Mouse (Mus musculus): ENCODE results near the gene Luzp1. TPM values are rescaled to one million over a fixed set of nuclear protein-coding genes. Genes with fewer than 3 reads are reported as not detected.
A peak's percentile ranks its signal among the peaks of the same experiment; 100 is the strongest.

Luzp1 gene
- polyA plus RNA-seq, 1 experiment from 2014 or later: 52.0 TPM

DNA sequence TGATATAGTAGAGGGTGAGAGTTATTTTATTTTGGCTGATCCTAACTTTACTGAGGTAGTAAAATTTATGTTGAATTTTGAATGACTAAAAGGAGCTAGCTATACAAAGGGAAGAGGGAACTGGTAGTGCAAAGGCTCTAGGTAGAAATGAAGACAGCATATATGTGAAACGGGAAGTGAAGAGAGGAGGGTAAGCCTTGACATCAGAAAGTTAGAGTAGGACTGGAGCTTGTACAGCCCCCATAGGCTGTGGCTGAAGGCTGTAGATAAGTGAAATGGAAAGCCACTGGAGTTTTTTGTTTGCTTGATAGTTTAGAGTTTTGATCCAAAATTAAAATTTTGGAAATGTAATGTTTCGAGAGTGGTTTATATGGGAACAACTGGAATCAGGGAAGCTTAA is 49.0 kb downstream of the Luzp1 start:
- Histone ChIP-seq H3K27me3 (replicated peaks) (no peaks in the 10 kb centered on the region), H3K36me3 (replicated peaks) (no peaks in the 10 kb centered on the region), H3K9ac (no peak overlapping the region), H3K4me2 (no peak overlapping the region), H3K4me3 (no peak overlapping the region), H3K4me1 (no peaks in the 10 kb centered on the region), H3K27ac (no peak overlapping the region), H3K9me3 (no peaks in the 10 kb centered on the region)
- 93% methylated on average over 2 of the region's 2 CpGs for WGBS
- no peak for ATAC-seq (replicated peaks)

DNA sequence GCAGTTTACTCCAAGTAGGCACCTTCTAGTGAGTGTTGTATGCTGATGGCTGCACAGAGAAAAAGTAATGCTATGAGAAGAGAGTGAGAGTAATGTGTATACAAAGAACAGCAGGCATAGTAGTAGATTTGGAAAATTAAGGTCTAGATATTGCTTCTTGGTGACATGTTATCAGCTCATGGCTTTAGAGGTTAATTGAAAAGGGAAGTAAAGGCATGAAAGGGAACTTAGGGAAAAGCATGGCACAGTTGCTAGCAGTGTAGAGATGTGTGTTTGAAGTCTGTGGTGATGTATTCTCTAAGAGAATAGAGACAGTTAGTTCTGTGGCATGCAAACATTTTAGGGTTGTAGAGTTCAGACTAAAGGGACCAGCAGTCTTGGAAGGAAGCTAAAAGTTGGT is 50.3 kb downstream of the Luzp1 start:
- Histone ChIP-seq H3K4me1 (no peaks in the 10 kb centered on the region), H3K4me2 (no peak overlapping the region), H3K27ac (no peak overlapping the region), H3K9me3 (no peaks in the 10 kb centered on the region), H3K4me3 (no peak overlapping the region), H3K36me3 (replicated peaks) (no peaks in the 10 kb centered on the region), H3K27me3 (replicated peaks) (no peaks in the 10 kb centered on the region), H3K9ac (no peak overlapping the region)
- no peak for ATAC-seq (replicated peaks)

DNA sequence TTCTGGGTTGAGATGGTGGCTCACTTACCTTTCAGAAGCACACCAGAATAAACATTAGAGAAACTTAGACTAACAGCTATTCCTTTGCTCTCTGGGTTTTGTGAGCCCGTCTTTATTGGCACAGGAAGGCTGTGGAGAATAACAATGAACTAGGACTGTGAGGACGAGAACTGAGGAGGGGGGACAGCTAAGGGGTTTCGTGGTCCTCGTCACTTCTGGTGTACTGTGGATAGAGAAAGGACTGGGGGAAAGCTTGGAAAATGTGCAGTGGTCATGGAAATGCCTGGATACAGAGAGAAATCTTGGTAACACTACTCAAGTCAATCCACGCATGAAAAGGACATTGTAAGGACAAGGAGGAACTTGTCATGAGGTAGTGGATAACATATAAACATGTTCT is 52.3 kb downstream of the Luzp1 start:
- Histone ChIP-seq H3K27me3 (replicated peaks) (no peaks in the 10 kb centered on the region), H3K4me3 (no peak overlapping the region), H3K4me1 (no peaks in the 10 kb centered on the region), H3K9me3 (no peaks in the 10 kb centered on the region), H3K4me2 (no peak overlapping the region), H3K36me3 (replicated peaks) (no peaks in the 10 kb centered on the region), H3K9ac (no peak overlapping the region), H3K27ac (no peak overlapping the region)
- no peak for ATAC-seq (replicated peaks)
- 65% methylated on average over 5 of the region's 5 CpGs for WGBS

DNA sequence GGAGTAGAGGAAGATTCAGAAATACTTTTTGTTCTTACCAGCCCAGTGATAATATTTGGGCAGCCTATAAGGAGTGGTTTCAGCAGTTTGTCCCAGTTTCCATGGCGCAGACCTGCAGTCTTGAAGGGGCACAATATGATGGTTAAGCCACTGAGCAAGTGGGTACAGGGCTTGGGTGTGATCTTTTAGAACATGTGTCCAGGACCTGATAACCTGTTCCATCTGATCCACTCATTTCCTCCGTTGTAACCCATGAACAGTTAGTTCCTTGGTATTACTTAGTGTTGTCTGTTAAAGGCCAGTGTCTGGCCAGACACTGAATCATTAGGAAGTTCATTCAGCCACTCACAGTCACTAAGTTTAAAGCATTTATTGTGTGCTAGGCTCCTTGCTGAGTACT is 54.7 kb downstream of the Luzp1 start:
- Histone ChIP-seq H3K27ac (no peak overlapping the region), H3K9me3 (no peaks in the 10 kb centered on the region), H3K4me3 (no peak overlapping the region), H3K27me3 (replicated peaks) (no peaks in the 10 kb centered on the region), H3K4me2 (no peak overlapping the region), H3K36me3 (replicated peaks) (no peaks in the 10 kb centered on the region; the same call in 1 of the 2 replicates), H3K9ac (no peak overlapping the region), H3K4me1 (no peaks in the 10 kb centered on the region)
- ATAC-seq (replicated peaks): no peak
- 91% methylated on average over 2 of the region's 2 CpGs for WGBS

DNA sequence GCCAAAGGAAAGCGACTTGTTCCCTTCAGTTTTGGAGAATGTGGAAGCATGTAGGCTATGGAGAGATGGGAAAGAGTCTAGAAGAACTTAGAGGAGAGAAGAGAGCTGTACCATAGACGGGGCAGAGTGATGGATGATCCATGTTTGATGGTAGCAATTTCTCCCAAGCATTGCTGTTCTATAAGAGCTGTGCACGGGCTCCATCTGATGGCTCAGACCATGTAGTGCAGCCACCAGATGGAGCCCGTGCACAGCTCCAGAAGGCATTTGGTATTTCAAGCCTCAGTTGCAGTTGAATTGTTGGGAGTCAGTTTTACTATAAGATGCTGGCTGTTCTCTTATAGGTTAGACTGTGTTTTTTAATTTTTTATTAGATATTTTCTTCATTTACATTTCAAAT is 56.9 kb downstream of the Luzp1 start:
- no peaks in the 10 kb centered on the region for H3K27me3 ChIP-seq (replicated peaks)
- no peaks in the 10 kb centered on the region; the same call in 1 of the 2 replicates for H3K36me3 ChIP-seq (replicated peaks)
- no peak for ATAC-seq (replicated peaks)
- H3K4me1 ChIP-seq: no peaks in the 10 kb centered on the region
- H3K9ac ChIP-seq: no peak overlapping the region
- no peak overlapping the region for H3K27ac ChIP-seq
- H3K9me3 ChIP-seq: no peaks in the 10 kb centered on the region
- H3K4me3 ChIP-seq: no peak overlapping the region
- 21% methylated on average over 4 of the region's 4 CpGs for WGBS
- no peak overlapping the region for H3K4me2 ChIP-seq

- H3K27me3 ChIP-seq (replicated peaks): no peaks in the 10 kb centered on the region
- no peak overlapping the region for H3K4me3 ChIP-seq
- no peaks in the 10 kb centered on the region for H3K9me3 ChIP-seq
- no peak overlapping the region for H3K4me2 ChIP-seq
- H3K9ac ChIP-seq: no peak overlapping the region
- H3K27ac ChIP-seq: no peak overlapping the region
- WGBS: 99% methylated on average over 3 of the region's 3 CpGs
- peaks cover 30% of the 10 kb centered on the region for H3K36me3 ChIP-seq (replicated peaks)
- ATAC-seq (replicated peaks): no peak
- H3K4me1 ChIP-seq: peaks cover 12% of the 10 kb centered on the region
These were observed 75.6 kb downstream of the Luzp1 start for GRCm38 (mm10) chr4:136545151-136545550.

GRCm38 (mm10) chr4:136546279-136547045 is 76.9 kb downstream of the Luzp1 start:
- 77% methylated on average over 3 of the region's 3 CpGs for WGBS
- H3K9me3 ChIP-seq: no peaks in the 10 kb centered on the region
- no peak overlapping the region for H3K4me3 ChIP-seq
- no peak for ATAC-seq (replicated peaks)
- peaks cover 12% of the 10 kb centered on the region for H3K4me1 ChIP-seq
- no peak overlapping the region for H3K4me2 ChIP-seq
- no peaks in the 10 kb centered on the region for H3K27me3 ChIP-seq (replicated peaks)
- H3K27ac ChIP-seq: 0 out of 2 replicates have a peak overlapping the region, but pooled peaks have one; percentile 7
- peaks cover 37% of the 10 kb centered on the region for H3K36me3 ChIP-seq (replicated peaks)
- no peak overlapping the region for H3K9ac ChIP-seq

DNA sequence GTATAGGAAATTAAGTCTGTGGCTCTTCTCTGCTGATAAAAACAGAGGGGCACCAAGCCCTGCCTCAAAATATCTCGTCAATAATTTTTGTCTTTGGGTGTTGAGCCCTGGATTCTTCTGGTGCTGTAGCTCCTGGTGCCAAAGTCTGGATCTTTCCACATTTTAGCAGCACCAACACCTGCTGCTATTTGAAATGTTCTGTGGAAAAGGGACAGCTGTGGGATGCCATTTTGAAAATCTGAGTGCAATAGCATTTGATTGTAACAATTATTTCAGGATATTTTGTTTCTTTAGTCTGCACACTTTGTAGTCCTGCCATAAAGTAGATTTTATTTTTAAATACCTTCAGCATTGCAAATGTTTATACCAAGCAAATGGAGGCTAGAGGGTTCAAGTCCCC is 78.2 kb downstream of the Luzp1 start:
- Histone ChIP-seq H3K27me3 (replicated peaks) (no peaks in the 10 kb centered on the region), H3K36me3 (replicated peaks) (peaks cover 39% of the 10 kb centered on the region), H3K9me3 (no peaks in the 10 kb centered on the region), H3K9ac (no peak overlapping the region), H3K27ac (peak overlapping the region; percentile 54; the same call in 1 of the 2 replicates), H3K4me2 (no peak overlapping the region), H3K4me1 (peaks cover 12% of the 10 kb centered on the region), H3K4me3 (no peak overlapping the region)
- WGBS: 83% methylated on average over 1 of the region's 1 CpGs
- ATAC-seq (replicated peaks): no peak

DNA sequence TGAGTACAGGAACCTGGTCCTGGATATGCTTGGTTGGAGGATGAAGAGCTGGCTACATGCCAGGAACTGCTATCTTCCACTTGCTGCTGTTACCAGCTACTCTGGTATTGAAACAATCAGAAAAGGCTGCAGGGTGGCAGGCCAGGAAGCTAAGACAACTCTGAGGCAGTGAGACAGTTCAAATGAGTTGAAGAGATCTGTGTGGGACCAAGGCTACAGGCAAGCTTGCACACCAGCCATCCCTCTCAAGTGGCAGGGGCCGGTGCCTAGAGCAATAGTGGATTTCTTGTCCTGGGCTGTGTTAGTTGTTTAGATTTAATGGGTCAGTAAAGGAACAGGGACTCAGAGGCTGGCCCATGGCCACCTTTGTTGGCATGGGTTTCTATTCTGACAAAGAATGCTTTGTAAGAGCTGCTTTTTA is 78.8 kb downstream of the Luzp1 start:
- Histone ChIP-seq H3K4me1 (peaks cover 12% of the 10 kb centered on the region), H3K4me3 (no peak overlapping the region), H3K36me3 (replicated peaks) (peaks cover 45% of the 10 kb centered on the region), H3K27ac (peak overlapping the region; percentile 54; the same call in 1 of the 2 replicates), H3K9me3 (no peaks in the 10 kb centered on the region), H3K27me3 (replicated peaks) (no peaks in the 10 kb centered on the region), H3K4me2 (no peak overlapping the region), H3K9ac (no peak overlapping the region)
- ATAC-seq (replicated peaks): no peak
- WGBS: 52% methylated on average over 1 of the region's 1 CpGs

DNA sequence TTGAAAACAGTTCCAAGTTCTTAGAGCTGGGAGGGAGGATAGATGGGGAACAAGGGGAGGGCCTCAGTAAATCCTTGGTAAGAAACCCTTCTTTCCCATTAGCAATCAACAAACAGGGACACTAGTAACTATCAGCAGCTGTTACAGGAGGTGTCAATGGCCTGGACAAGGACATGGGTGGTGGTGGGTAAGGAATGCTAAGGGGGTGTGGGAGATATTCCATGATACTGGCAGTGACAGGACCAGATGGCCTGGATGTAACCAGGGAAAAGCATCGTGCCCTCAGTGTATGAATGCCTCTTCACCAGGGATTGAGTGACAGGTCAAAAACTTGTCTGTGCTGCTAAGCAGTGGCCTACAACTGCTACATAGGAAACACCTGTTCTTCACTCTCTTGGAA is 83.5 kb downstream of the Luzp1 start:
- no peak for ATAC-seq (replicated peaks)
- Histone ChIP-seq H3K9ac (no peak overlapping the region), H3K27me3 (replicated peaks) (no peaks in the 10 kb centered on the region), H3K36me3 (replicated peaks) (peaks cover 56% of the 10 kb centered on the region), H3K4me2 (no peak overlapping the region), H3K27ac (no peak overlapping the region), H3K4me1 (peaks cover 9% of the 10 kb centered on the region), H3K4me3 (no peak overlapping the region), H3K9me3 (no peaks in the 10 kb centered on the region)
- 62% methylated on average over 1 of the region's 1 CpGs for WGBS

DNA sequence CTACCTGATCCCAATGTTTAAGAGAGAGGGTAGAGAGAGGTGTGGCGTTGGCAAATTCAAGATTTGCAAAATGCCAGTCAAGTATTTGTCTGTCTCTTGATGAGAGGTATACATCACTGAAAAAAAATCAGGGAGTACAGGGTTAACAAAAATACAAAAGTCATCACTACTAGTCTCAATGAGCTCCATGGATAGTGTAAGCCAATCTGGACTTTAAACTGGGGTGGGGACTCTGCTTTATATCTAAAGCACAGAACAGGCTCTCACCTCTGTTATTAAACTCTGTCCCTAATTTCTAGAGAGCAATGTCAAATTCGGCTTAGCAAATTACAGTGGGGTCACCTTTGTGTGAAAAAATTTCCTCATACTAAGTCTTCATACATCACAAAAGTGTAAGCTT is 88.1 kb downstream of the Luzp1 start:
- H3K36me3 ChIP-seq (replicated peaks): peaks cover 67% of the 10 kb centered on the region
- no peaks in the 10 kb centered on the region for H3K27me3 ChIP-seq (replicated peaks)
- 90% methylated on average over 2 of the region's 2 CpGs for WGBS
- H3K4me1 ChIP-seq: 0 out of 2 replicates have a peak, but pooled peaks cover under 1% of the 10 kb centered on the region
- H3K9ac ChIP-seq: no peak overlapping the region
- no peak for ATAC-seq (replicated peaks)
- no peaks in the 10 kb centered on the region for H3K9me3 ChIP-seq
- no peak overlapping the region for H3K4me3 ChIP-seq
- H3K4me2 ChIP-seq: no peak overlapping the region
- H3K27ac ChIP-seq: no peak overlapping the region

DNA sequence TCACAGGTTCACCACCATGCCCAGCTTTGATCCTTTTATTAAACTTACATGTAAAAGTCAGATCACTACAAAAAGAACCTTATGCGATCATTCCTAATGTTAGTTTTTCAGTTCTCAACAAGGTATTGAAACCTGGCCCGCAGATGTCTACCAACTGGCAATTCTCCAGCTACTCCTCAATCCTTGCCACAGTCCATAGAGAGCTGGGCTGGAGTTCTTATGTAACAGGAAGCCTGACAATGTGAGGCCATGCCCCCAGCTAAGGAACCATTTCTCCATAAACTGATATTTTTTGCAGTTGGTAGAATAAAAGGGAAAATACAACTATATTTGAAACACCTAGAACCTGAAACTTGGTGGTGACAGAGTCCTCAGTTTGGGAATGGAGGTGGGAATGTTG is 90.1 kb downstream of the Luzp1 start:
- H3K9ac ChIP-seq: no peak overlapping the region
- no peak overlapping the region for H3K4me3 ChIP-seq
- WGBS: 90% methylated on average over 2 of the region's 2 CpGs
- H3K4me2 ChIP-seq: no peak overlapping the region
- no peaks in the 10 kb centered on the region for H3K27me3 ChIP-seq (replicated peaks)
- H3K9me3 ChIP-seq: no peaks in the 10 kb centered on the region
- no peak overlapping the region for H3K27ac ChIP-seq
- peaks cover 53% of the 10 kb centered on the region for H3K36me3 ChIP-seq (replicated peaks)
- ATAC-seq (replicated peaks): no peak
- H3K4me1 ChIP-seq: 0 out of 2 replicates have a peak, but pooled peaks cover 2% of the 10 kb centered on the region
